Mouse (Mus musculus) large intestine, adult 2 months (tissue): ENCODE results near the gene Idi2. TPM values are rescaled to one million over a fixed set of nuclear protein-coding genes. Genes with fewer than 3 reads are reported as not detected.
"Not testable (repeated sequence)": the region's sequence is repeated elsewhere in the genome, so short reads cannot be mapped to it uniquely, and the experiment has no call there.

Source experiments
- DNase-seq: peaks from one replicate; pipeline ENCODE4 v3.0.0-alpha.2; 2012; ENCODE audit warnings: low read depth, low spot score
- WGBS: fragments of 180-500 bp; shearing (Covaris S2); methylation state at CpG from one replicate; pipeline ENCODE4 v1.1.7; 2018; 5-methylcytosine and 5-hydroxymethylcytosine counted together
- polyA plus RNA-seq: library from polyadenylated mRNA; depleted of rRNA; stranded (reverse); fragments of >200 nt; gene quantifications from 2 replicates; pipeline ENCODE4 v1.2.3, GENCODE M21; 2012; rRNA removed

The Idi2 gene
- polyA plus RNA-seq, result not detected in 2 replicates

DNA sequence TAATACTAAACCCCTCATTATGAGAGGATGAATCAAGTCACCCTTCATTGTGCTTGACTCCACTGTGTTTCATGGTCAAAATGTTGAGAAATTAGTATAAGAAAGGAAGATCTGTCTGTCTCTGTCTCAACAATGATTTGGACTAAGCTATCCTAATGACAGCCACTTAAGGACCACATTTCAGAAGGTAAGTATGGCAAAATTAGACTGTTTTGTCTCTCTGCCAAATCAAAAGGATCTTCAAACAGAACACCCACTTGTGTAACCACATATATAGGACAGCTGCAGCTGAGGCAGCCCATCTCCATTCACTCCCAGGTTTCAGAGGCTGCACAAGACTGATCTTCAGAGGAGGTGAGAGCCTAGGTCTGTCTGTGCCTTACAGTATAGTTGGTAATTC lies at the start of gene Idi2:
Idi2 (plus strand) TSS at position 301 of the 400 bp plus-strand sequence.
- not testable (repeated sequence) for DNase-seq

DNA sequence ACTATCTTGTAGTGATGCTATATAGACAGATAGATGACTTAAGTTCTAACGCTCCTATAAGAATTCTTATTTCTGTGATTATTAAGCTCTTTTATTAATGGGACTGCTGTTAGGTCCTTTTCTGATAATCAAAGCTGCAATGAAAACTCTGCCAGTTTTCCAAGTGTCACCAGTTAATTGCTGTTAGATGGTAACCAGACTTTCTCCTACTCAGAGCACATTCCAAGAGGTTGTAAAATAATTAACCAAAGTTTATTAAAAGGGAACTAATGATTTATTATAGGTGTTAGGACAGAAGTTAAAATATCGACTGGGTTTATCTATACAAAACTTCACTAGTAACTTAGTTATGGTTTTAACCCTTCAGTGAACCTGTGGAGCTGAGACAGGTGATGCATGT lies 46.7 kb upstream of the Idi2 start:
- 70% methylated on average over 2 of the region's 2 CpGs for WGBS

GRCm38 (mm10) chr13:8913890-8914289 lies 38.8 kb upstream of the Idi2 start:
- 87% methylated on average over 8 of the region's 8 CpGs for WGBS

More for the DNA sequence above, 46.7 kb upstream of the Idi2 start:
- not testable (repeated sequence) for DNase-seq

GRCm38 (mm10) chr13:8933499-8933898 lies 19.2 kb upstream of the Idi2 start:
- DNase-seq, result no peak
- WGBS, result 57% methylated on average over 2 of the region's 2 CpGs

More at GRCm38 (mm10) chr13:8913890-8914289, 38.8 kb upstream of the Idi2 start:
- DNase-seq, result not testable (repeated sequence)

- 55% methylated on average over 6 of the region's 6 CpGs for WGBS
- DNase-seq, result not testable (repeated sequence)
Observed at GRCm38 (mm10) chr13:8937611-8938140, 15.0 kb upstream of the Idi2 start.

GRCm38 (mm10) chr13:8941110-8941509 lies 11.6 kb upstream of the Idi2 start:
- 80% methylated on average over 4 of the region's 4 CpGs for WGBS

DNA sequence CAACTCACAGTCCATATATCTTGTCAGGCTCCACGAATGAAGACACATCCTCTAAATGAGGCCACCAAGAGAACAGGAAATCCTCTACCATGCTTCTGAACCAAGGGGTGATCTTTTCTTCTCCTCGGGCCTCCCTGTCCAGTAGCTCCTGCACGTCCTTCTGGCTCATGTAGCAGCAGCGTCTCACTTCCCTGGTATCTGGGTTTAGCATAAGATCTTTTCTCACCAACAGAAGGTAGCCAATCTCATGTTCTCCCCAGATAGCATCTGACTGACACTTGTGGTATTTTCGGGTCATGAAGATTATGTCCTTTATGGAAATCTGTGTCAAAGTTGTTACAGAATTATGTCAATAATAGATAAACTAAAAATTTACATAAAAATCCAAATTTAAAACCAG lies 11.0 kb upstream of the Idi2 start:
- DNase-seq, result not testable (repeated sequence)

More at GRCm38 (mm10) chr13:8941110-8941509, 11.6 kb upstream of the Idi2 start:
- DNase-seq, result not testable (repeated sequence)

DNA sequence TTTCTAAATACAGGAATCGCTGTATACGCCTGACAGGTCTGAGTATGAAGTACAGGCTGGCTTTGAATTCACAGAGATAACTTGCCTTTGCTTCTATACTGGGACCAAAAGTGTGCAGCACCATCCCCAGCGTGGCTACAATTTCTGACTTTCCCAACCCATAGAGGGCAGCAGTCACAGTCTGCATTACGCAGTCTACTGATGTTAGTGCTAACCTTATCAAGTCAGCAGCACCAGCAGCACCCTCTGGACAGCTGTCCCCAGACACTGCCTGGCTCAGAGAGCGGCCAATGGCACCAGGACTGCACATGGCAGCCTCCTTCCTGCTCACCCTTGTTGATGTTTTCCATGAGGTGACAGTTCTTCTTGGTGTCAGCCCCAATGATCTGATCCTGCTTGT lies 8.8 kb upstream of the Idi2 start:
- DNase-seq, result not testable (repeated sequence)
- no CpG with 5 or more reads among the region's 5 CpGs for WGBS

More for the DNA sequence above, 11.0 kb upstream of the Idi2 start:
- WGBS, result 75% methylated on average over 1 of the region's 5 CpGs

GRCm38 (mm10) chr13:8948131-8948530 lies 4.5 kb upstream of the Idi2 start, which contains the start of gene Gm9745:
Gene Gm9745 (minus strand): TSS chr13:8948231.
- DNase-seq, result not testable (repeated sequence)

DNA sequence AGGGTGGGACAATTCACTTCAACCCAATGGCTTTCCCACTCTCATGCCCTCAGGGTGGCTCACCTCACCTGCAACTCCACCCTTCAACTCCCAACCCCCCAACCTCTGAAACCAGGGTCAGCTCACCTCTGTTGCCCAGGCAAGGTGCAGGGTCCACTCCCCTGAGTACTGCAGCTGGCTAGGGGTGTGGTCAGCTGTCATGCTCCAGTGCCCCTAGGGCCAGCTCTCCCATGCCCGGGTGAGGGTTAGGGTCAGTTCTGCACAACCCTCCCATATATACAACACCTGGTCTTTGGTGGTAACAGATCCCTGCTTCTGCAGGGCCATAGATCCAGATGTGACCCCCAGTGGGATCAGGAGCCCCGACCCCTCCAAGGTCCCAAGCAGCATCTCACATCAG lies 2.5 kb downstream of the Idi2 start:
- WGBS, result 58% methylated on average over 2 of the region's 2 CpGs
- not testable (repeated sequence) for DNase-seq

GRCm38 (mm10) chr13:8956873-8957272 lies 4.2 kb downstream of the Idi2 start:
- not testable (repeated sequence) for DNase-seq
- WGBS, result no CpG with 5 or more reads among the region's 5 CpGs

DNA sequence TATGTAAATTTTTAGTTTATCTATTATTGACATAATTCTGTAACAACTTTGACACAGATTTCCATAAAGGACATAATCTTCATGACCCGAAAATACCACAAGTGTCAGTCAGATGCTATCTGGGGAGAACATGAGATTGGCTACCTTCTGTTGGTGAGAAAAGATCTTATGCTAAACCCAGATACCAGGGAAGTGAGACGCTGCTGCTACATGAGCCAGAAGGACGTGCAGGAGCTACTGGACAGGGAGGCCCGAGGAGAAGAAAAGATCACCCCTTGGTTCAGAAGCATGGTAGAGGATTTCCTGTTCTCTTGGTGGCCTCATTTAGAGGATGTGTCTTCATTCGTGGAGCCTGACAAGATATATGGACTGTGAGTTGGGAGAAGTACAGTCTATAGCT lies 6.4 kb downstream of the Idi2 start:
- not testable (repeated sequence) for DNase-seq
- whole genome bisulfite sequencing, result 43% methylated on average over 1 of the region's 5 CpGs

GRCm38 (mm10) chr13:8959554-8959953 lies 6.9 kb downstream of the Idi2 start:
- not testable (repeated sequence) for DNase-seq
- 93% methylated on average over 5 of the region's 6 CpGs for WGBS

DNA sequence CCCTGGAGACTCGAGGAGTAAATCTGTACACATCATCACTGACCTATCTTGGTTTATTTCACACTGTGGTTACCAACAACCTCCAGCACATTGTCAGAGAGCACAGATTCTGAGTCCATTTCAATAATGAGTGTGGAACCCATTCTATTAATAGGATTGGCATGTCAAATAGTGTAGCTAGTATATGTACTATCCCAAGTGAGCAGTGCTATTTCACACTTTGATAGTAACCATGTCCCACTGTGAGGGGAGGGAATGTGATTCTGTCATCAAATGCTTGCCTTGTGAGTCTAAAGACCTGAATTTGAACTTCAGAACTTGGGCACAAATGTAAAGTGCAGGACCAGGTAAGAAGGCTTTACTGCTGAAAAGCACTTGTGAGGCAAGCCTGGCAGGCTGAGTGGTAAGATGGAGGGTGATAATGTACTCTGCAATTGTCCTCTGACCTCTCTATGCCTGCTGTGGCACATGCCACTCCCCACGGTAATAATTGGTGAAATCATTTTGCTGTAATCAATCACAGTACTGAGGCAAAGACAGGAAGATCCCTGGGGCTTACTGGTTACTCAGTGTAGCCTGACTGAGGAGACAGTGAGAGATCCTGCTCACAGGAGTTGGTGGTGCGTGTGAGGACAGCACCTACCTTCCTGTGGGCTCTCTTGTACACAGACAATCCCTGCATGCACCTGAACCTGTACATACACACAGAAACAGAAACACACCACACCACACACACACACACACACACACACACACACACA lies 8.6 kb downstream of the Idi2 start:
- not testable (repeated sequence) for DNase-seq
- 65% methylated on average over 3 of the region's 3 CpGs for WGBS

GRCm38 (mm10) chr13:8962266-8962665 lies 9.6 kb downstream of the Idi2 start:
- WGBS, result 45% methylated on average over 5 of the region's 5 CpGs

GRCm38 (mm10) chr13:8965224-8965623 lies 12.6 kb downstream of the Idi2 start:
- no peak for DNase-seq
- WGBS, result 90% methylated on average over 5 of the region's 5 CpGs

More at GRCm38 (mm10) chr13:8962266-8962665, 9.6 kb downstream of the Idi2 start:
- DNase-seq, result not testable (repeated sequence)

GRCm38 (mm10) chr13:8967742-8968141 lies 15.1 kb downstream of the Idi2 start:
- 96% methylated on average over 8 of the region's 8 CpGs for WGBS
- DNase-seq, result no peak

DNA sequence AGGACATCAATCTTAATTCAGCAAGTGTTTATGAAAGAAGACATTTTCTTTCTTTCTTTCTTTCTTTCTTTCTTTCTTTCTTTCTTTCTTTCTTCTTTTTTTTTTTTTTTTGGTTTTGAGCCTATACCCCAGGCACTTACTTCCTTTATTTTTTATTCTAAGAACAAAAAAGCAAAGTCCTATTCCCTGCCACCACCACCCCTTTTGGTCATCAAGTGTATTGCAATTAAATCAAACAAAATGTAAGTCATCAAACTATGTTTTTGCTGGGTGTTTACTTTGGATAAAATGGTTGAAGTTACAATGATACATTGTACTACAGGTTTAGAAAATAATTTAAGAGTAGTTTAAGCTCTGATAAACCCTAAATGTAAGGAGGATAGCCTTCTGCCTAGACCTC lies 19.7 kb downstream of the Idi2 start:
- DNase-seq, result no peak

DNA sequence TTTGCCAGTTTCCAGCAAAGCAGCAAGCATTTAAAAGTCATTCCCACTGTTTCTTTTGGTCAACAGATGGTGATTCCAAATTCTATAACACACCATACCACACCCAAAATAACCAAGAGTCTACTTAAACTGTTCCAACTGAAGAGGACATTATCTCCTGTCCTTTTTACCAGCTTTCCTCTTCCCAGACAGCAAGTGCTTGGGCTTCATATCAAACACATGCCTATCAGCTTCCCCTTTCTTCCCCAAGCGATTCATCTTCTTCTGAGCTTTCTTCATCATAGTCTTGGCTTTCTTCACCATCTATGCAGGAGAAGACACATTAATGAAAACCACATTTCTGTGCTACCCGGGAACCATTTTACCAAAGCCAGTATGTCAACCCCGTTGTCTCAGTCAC lies 20.3 kb downstream of the Idi2 start:
- WGBS, result 92% methylated on average over 3 of the region's 3 CpGs
- DNase-seq, result no peak

DNA sequence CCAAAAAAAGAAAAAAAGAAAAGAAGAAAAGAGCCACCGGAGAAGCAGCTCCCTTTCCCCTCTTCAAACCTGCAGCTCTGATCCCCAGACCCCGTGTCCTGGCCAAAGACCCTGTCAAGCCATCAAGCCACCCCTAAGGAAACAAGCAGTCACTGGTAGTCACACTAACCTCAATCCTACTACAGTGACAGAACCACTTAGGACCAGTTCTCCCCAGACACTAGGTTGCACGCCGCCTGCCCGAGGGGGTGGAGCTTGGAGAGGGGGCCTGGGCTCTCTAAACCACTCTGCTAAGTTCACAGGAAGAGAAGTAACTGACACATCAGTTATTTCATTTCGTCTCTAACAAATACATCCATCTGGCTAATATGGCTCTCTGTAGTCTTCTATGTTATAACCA lies 39.6 kb downstream of the Idi2 start:
- WGBS, result 84% methylated on average over 6 of the region's 6 CpGs
- DNase-seq, result no peak
